Mouse (Mus musculus) liver, adult 2 months (tissue): ENCODE results near the gene Pgap2.

Experiments used
- CTCF ChIP-seq: fragments of 200-500 bp; IDR thresholded peaks from 2 replicates; pipeline ENCODE4 v1.5.1; 2011; ENCODE audit warnings: low read depth, low read length, control low read depth
- POLR2A ChIP-seq: fragments of 200-500 bp; IDR thresholded peaks from 2 replicates; pipeline ENCODE4 v1.6.1; 2011; ENCODE audit warnings: low read length, control low read depth; ENCODE audit not compliant: insufficient read depth; ENCODE audit errors: extremely low read depth

GRCm38 (mm10) chr7:102258753-102259152, 48.7 kb downstream of the Pgap2 start:
- TF ChIP-seq POLR2A (no peak), CTCF (no peak)
